Mouse (Mus musculus) limb, embryonic 10.5 days (tissue): ENCODE results near the gene Ifih1. TPM values are rescaled to one million over a fixed set of nuclear protein-coding genes. Genes with fewer than 3 reads are reported as not detected.

Experiments used
- DNase-seq: peaks from one replicate; pipeline ENCODE4 v3.0.0-alpha.2; 2017; ENCODE audit warnings: low spot score
- H3K27ac ChIP-seq: fragments of 300-500 bp; sonication (generic); 2 replicates; pipeline ENCODE4 v1.5.1; 2016; ENCODE audit warnings: mild to moderate bottlenecking
- H3K27me3 ChIP-seq: fragments of 300-500 bp; sonication (generic); 2 replicates; pipeline ENCODE4 v1.6.1; 2016; ENCODE audit warnings: low read depth, mild to moderate bottlenecking; ENCODE audit not compliant: poor library complexity, severe bottlenecking
- H3K36me3 ChIP-seq: fragments of 300-500 bp; sonication (generic); 2 replicates; pipeline ENCODE4 v1.6.1; 2016; ENCODE audit warnings: mild to moderate bottlenecking, moderate library complexity
- H3K4me1 ChIP-seq: fragments of 300-500 bp; sonication (generic); 2 replicates; pipeline ENCODE4 v1.6.1; 2016
- H3K4me3 ChIP-seq: fragments of 300-500 bp; sonication (generic); 2 replicates; pipeline ENCODE4 v1.5.1; 2016; ENCODE audit warnings: mild to moderate bottlenecking, moderate library complexity
- H3K9me3 ChIP-seq: fragments of 300-500 bp; sonication (generic); replicated peaks from 2 replicates; pipeline ENCODE4 v1.6.1; 2016; ENCODE audit warnings: mild to moderate bottlenecking
- WGBS: fragments of 180-500 bp; shearing (Covaris S2); methylation state at CpG from one replicate; pipeline ENCODE4 v1.1.7; 2016; 5-methylcytosine and 5-hydroxymethylcytosine counted together
- polyA plus RNA-seq: library from polyadenylated mRNA; unstranded; fragments of >200 nt; fragmentation: Nextera tagmentation; extraction: Ambion mirVana; gene quantifications from 2 replicates; pipeline ENCODE4 v1.2.1, GENCODE M21; 2016

Gene Ifih1
- 0.45 and 0.73 TPM in 2 replicates for polyA plus RNA-seq

DNA sequence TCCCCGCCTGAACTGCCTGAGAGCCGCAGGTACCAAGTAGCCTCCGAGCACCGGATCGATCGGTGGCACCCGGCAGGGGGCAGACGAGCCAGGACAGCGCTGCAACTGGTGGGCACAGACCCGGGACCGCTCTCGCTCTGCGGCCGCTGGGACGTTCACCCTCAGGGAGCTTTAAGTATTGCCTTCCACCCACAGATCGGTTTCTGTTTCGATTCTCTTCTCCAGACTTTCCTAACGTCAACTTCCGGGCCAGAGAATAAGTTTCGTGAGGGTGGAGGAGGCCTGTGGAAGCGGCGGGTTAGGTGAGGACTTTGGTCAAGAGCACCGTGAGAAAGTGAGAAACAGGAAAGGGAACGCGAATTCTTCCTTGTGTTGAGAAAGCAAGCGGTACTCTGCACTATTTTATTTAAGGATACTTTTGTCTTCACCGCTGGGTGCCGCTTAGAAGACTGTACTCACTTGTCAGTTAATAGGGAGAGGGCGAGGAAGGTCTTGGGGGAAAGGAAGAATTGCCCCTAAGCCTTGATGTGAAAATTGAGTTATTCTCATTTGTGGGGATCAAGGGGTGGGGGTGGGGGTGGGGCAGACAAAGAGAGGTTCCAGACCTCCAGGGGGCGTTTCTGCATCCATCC is at the start of gene Ifih1:
TSS of gene Ifih1 (minus strand) at position 242 of the 632 bp plus-strand sequence.
- H3K36me3 ChIP-seq, result no peaks in the 10 kb centered on the region
- peak within 1 kb of the TSS; percentile 69 for H3K27ac ChIP-seq
- peak within 1 kb of the TSS; percentile 63 for H3K4me3 ChIP-seq
- H3K9me3 ChIP-seq, result no peaks in the 10 kb centered on the region
- H3K27me3 ChIP-seq, result peaks cover 10% of the 10 kb centered on the region; the same call in 1 of the 2 replicates
- WGBS, result under 1% methylated on average over 30 of the region's 30 CpGs
- peak; percentile 74 for DNase-seq
- peaks cover 13% of the 10 kb centered on the region for H3K4me1 ChIP-seq

DNA sequence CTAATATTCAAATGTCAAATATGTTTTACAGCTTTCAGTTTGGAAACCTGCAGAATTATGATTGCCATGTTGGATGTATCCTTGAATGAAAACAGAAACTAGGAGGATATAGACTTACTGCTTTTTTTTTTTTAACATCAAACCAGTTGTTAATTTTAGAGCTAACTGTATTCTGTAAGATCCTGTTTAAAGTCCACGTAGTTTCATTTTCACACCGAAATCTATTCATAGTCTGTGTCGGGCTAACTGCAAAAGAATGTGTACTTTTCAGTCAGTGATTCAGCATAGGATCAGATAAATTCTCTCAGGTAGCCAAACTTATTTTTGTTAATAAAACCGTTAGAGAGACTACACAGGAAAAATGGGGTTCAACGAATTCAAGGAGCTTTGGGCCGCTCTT is 39.9 kb upstream of the Ifih1 start:
- Histone ChIP-seq H3K4me3 (no peak overlapping the region), H3K27ac (no peak overlapping the region), H3K27me3 (no peaks in the 10 kb centered on the region), H3K9me3 (no peaks in the 10 kb centered on the region), H3K4me1 (no peaks in the 10 kb centered on the region), H3K36me3 (no peaks in the 10 kb centered on the region)
- 94% methylated on average over 6 of the region's 6 CpGs for WGBS
- no peak for DNase-seq

DNA sequence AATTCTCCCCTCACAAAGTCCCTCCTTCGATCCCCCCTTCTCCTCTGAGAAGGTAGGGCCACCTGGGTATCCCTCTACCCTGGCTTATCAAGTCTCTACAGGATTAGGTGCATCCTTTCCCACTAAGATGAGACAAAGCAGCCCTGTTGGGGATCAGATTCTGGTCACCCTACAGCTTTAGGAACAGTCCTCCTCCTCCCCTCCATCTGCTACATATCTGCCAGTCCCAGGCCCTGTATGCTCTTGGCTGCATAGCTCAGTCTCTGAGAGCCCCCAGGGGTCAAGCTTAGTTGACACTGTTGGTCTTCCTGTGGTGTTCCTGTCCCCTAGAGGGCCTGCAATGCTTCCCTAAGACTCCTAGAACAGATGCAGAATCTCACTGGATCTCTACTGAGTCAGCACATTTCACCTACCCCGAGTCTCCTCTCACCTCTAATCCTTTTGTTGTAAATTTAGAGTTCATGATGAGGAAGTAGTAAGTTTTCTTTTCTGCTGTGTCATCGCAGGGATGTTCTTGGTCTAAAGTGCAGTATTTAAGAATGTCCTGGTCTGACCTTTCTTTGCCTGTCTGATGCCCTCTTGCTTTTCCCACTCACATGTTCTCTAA is 39.0 kb upstream of the Ifih1 start:
- H3K9me3 ChIP-seq, result no peaks in the 10 kb centered on the region
- H3K27me3 ChIP-seq, result no peaks in the 10 kb centered on the region
- H3K27ac ChIP-seq, result no peak overlapping the region
- no peaks in the 10 kb centered on the region for H3K36me3 ChIP-seq
- WGBS, result 70% methylated on average over 3 of the region's 3 CpGs
- no peaks in the 10 kb centered on the region for H3K4me1 ChIP-seq
- DNase-seq, result no peak
- H3K4me3 ChIP-seq, result no peak overlapping the region

DNA sequence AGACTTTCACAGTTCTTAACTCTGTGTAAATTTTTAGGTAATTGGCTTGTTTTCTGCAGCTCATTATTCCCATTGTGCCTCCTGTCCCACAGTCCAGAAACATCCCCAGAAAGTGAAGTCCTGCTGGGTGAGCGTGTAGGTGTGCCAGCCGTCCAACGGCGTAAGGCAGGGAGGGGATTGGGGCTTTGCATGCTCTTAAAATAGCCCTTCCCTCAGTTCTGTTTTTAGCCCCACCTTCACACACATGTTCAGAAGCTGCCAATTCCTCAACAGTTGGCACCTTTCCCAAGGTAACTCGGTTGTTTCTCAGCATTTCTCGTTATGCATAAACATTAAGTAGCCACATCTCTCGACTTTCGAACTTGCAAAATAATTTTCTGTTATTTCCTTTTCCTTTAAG is 35.6 kb upstream of the Ifih1 start:
- 92% methylated on average over 8 of the region's 8 CpGs for WGBS
- Histone ChIP-seq H3K4me1 (no peaks in the 10 kb centered on the region), H3K36me3 (no peaks in the 10 kb centered on the region), H3K27me3 (no peaks in the 10 kb centered on the region), H3K9me3 (no peaks in the 10 kb centered on the region), H3K27ac (no peak overlapping the region), H3K4me3 (no peak overlapping the region)
- no peak for DNase-seq

DNA sequence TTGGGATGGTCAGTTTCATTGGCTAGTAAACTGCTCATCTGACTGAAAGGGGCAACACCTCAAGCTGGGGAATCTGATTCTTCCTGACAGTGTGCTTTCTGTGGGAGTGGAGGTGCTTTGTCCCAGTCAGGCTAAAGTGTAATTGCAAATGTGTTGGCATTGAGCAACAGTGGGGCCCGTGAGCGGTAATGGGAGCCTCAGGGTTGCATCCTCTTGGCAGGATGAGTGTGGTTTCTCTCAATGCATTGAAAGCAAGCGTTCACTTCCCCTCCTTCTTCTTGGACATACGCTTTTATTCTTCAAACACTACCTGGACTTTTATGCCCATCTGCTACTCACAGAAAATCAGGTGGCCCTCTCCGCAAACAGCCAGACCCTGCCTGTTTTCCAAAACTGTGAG is 26.7 kb upstream of the Ifih1 start:
- H3K4me3 ChIP-seq, result no peak overlapping the region
- H3K4me1 ChIP-seq, result no peaks in the 10 kb centered on the region
- no peak for DNase-seq
- H3K36me3 ChIP-seq, result no peaks in the 10 kb centered on the region
- H3K9me3 ChIP-seq, result no peaks in the 10 kb centered on the region
- H3K27me3 ChIP-seq, result no peaks in the 10 kb centered on the region
- H3K27ac ChIP-seq, result no peak overlapping the region
- WGBS, result 95% methylated on average over 5 of the region's 5 CpGs

DNA sequence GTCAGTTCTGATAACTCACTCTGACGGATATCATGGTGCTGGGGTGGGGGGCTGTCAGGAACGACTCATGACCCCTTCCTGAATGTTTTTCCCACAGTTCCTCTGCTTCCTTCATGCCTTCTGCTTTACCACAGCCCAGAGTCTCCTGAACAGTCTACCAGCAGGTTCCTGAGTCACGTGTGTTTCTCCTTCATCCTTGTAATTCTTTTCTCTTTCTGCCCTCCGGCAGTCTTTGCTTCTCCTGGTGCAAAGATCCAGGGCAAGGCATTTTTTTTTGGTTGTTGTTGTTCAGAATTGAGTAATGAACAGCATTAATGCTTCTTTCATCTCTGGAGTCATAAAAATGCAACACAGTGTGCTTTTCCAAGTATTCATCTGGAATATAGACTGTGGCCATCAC is 24.7 kb upstream of the Ifih1 start:
- no peak overlapping the region for H3K27ac ChIP-seq
- no peaks in the 10 kb centered on the region for H3K36me3 ChIP-seq
- H3K9me3 ChIP-seq, result no peaks in the 10 kb centered on the region
- H3K27me3 ChIP-seq, result no peaks in the 10 kb centered on the region
- H3K4me3 ChIP-seq, result no peak overlapping the region
- 86% methylated on average over 4 of the region's 4 CpGs for WGBS
- DNase-seq, result no peak
- no peaks in the 10 kb centered on the region for H3K4me1 ChIP-seq

DNA sequence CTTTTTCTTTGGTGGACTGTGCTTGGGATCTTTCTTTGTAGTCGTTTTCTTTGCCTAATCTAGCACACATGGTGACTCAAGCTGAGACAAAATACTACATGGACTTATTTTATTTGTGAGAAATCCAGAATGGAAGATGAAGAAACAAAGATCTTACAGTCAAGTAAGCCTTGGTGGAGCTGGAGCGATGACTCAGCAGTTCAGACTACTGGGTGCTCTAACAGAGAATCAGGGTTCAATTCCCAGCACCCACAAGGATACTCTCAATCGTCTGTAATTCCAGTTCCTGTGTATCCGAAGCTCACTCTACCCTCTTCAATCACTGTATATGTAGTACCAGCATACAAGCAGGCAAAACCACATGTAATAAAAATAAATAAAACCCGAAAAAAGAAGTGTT is 24.2 kb upstream of the Ifih1 start:
- H3K4me3 ChIP-seq, result no peak overlapping the region
- H3K9me3 ChIP-seq, result no peaks in the 10 kb centered on the region
- H3K27ac ChIP-seq, result no peak overlapping the region
- DNase-seq, result no peak
- no peaks in the 10 kb centered on the region for H3K36me3 ChIP-seq
- H3K27me3 ChIP-seq, result peaks cover 3% of the 10 kb centered on the region; the same call in 1 of the 2 replicates
- 87% methylated on average over 5 of the region's 5 CpGs for WGBS
- H3K4me1 ChIP-seq, result no peaks in the 10 kb centered on the region

DNA sequence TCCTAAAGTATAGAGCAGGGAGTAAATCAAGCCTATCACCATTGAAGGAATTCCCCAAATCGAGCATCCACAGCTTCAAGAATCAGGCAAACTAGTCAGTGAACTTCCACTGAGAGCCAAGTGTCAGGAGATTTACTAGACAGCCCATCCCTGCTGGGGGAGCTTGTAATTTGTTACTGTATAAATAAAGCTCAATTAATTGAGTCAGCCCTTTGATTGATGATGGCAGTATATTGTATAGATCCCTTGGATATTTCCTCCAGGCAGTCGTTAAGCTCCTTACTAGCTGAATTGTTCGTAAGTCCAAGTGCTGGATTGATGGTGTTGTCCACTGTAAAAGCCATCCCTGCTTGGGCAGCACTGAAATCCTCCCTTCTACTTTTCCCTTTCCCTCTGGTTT is 23.8 kb upstream of the Ifih1 start:
- H3K9me3 ChIP-seq, result no peaks in the 10 kb centered on the region
- WGBS, result 60% methylated on average over 3 of the region's 3 CpGs
- no peak for DNase-seq
- H3K4me1 ChIP-seq, result no peaks in the 10 kb centered on the region
- H3K4me3 ChIP-seq, result no peak overlapping the region
- peaks cover 6% of the 10 kb centered on the region for H3K27me3 ChIP-seq
- no peak overlapping the region for H3K27ac ChIP-seq
- no peaks in the 10 kb centered on the region for H3K36me3 ChIP-seq

DNA sequence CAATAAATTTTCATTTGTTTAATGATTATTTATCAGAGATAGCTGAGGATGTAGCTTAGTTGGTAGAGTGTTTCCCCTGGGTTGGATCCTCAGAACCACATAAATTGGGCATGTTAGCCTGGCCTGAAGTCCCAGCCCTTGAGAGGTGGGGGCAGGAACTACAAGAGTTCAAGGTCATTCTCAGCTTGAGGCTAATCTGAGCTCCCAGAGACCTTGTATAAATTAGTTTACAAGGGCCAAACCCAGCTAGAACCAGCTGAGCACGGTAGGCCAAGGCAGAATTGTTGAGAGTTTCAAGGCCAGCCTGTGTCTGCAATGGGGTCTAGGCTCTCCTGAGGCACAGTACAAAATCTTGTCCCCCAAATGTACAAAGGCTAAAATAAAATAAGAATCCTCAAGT is 19.5 kb upstream of the Ifih1 start:
- no peak for DNase-seq
- WGBS, result 56% methylated on average over 1 of the region's 1 CpGs
- no peak overlapping the region for H3K27ac ChIP-seq
- H3K9me3 ChIP-seq, result no peaks in the 10 kb centered on the region
- H3K4me1 ChIP-seq, result peaks cover 4% of the 10 kb centered on the region
- no peaks in the 10 kb centered on the region for H3K36me3 ChIP-seq
- H3K4me3 ChIP-seq, result no peak overlapping the region
- peaks cover 21% of the 10 kb centered on the region for H3K27me3 ChIP-seq

DNA sequence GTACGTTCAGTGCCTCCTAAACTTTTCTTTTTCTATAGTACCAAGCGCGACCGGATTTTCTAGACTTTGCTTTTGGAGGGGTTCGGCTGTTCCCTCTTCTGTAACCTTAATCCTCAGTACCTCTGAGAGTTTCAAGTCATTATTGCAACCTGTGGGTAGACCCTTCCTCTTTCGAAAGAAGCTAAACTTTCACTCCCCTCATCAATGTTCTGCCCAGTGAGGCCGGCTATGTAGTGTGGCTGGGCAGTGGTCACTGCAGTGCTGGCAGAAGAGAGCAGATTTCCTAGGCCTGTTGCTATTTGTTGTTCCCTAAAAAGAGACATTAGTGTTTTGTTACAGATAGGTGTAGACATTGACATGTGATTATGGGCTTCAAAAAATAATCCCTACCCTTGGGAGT is 18.8 kb upstream of the Ifih1 start:
- 75% methylated on average over 7 of the region's 7 CpGs for WGBS
- H3K27ac ChIP-seq, result no peak overlapping the region
- peaks cover 4% of the 10 kb centered on the region for H3K4me1 ChIP-seq
- H3K9me3 ChIP-seq, result no peaks in the 10 kb centered on the region
- peaks cover 21% of the 10 kb centered on the region for H3K27me3 ChIP-seq
- no peak for DNase-seq
- peak overlapping the region; percentile 69; the same call in 1 of the 2 replicates for H3K4me3 ChIP-seq
- H3K36me3 ChIP-seq, result no peaks in the 10 kb centered on the region

DNA sequence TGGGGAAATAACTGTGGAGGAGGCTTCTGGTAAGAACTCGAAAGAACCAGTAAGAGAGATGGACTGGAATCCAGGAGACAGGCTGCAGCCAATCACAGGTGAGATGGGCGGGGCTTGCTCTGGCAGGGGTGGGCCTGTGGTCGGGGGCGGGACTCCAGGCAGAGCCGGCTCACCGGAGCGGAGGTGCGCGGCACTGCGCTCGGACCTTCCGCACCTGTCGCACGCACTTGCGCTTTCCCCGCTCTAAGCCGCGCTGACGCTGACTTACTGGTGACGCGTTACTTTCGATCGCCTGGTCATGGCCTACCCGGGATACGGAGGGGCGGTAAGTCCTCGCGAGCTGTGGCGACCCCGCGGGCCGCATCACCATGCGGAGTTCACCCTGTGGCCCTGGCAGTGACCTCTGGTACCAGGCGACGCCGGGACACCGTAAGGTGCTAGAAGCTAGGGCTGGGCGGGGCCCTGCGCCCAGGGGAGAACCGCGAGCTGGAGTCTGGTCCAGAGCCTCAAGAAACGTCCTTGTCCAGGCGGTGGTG is 18.1 kb upstream of the Ifih1 start, which contains the start of gene Gca:
TSS of gene Gca (plus strand) at position 151 of the 536 bp plus-strand sequence.
- Histone ChIP-seq H3K27ac (no peak within 1 kb of the TSS), H3K4me1 (peaks cover 4% of the 10 kb centered on the region), H3K4me3 (peak within 1 kb of the TSS; percentile 69), H3K9me3 (no peaks in the 10 kb centered on the region), H3K36me3 (no peaks in the 10 kb centered on the region), H3K27me3 (peaks cover 21% of the 10 kb centered on the region)
- peak; percentile 84 for DNase-seq
- under 1% methylated on average over 43 of the region's 43 CpGs for WGBS

DNA sequence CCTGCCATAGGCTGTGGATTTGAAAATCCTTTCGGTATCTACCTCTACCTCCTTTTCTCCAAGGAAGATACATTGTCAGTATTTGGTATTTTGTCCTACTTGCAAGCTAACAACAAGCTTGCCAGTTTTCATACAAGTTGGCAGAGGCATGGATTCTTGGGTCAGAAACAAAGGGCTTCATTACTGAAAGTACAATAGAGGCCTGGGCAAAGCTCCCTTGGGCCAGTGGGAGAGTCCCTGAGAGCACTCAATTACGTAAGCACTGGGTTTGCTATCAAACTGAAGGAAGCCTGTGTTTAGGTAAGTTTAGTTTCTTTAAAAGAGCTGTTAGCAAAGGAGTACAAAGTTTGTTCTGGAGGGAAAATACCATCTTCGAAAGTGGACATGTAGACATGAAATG is 16.5 kb upstream of the Ifih1 start:
- Histone ChIP-seq H3K4me3 (no peak overlapping the region), H3K9me3 (no peaks in the 10 kb centered on the region), H3K27me3 (peaks cover 21% of the 10 kb centered on the region), H3K4me1 (peaks cover 4% of the 10 kb centered on the region), H3K36me3 (no peaks in the 10 kb centered on the region), H3K27ac (no peak overlapping the region)
- DNase-seq, result no peak
- WGBS, result 87% methylated on average over 3 of the region's 3 CpGs

DNA sequence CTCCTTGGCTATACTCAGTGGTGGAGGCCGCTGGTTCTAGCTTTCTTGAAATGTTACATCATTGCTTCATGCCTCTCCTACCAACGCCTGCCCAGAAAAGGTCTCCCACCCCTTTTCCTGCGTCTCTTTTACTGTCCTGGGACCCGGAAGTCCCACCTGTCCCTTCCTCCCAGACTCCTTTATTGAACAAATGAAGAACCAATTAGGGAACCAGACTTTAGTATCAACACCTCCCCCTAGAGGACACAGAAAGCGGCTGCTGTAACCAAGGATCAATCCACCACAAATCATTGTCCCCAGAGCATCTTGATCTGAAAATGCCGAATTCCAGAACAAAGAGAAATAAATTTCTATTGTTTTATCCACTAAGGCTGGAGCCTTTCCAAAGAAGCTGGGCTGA is 14.5 kb upstream of the Ifih1 start:
- WGBS, result 59% methylated on average over 6 of the region's 6 CpGs
- no peaks in the 10 kb centered on the region for H3K36me3 ChIP-seq

More for the DNA sequence above, 14.5 kb upstream of the Ifih1 start:
- Histone ChIP-seq H3K27ac (no peak overlapping the region), H3K27me3 (peaks cover 20% of the 10 kb centered on the region), H3K4me1 (peaks cover 4% of the 10 kb centered on the region), H3K9me3 (no peaks in the 10 kb centered on the region), H3K4me3 (no peak overlapping the region)
- no peak for DNase-seq
